Mouse (Mus musculus) megakaryocyte progenitor cell, adult 5-6 weeks (primary cell): ENCODE measurements around the gene Ythdc1. TPM values are rescaled to one million over a fixed set of nuclear protein-coding genes. Genes with fewer than 3 reads are reported as not detected.
"Not testable (repeated sequence)": the region's sequence is repeated elsewhere in the genome, so short reads cannot be mapped to it uniquely, and the experiment has no call there.

Experiments
- ATAC-seq: replicated peaks from 2 replicates; pipeline ENCODE4 v1.8.0; 2016; ENCODE audit warnings: mild to moderate bottlenecking, moderate TSS enrichment, inconsistent platforms; ENCODE audit not compliant: poor library complexity
- total RNA-seq, 2 experiments: library from RNA; stranded (forward) in 1 of 2; stranded (reverse) in 1 of 2; fragments of 157-497, 149-512 nt in 1 of 2; fragments of 200-1000 nt in 1 of 2; gene quantifications; 2 replicates each; pipeline versions ENCODE4 v1.2.3 to v1.2.4; 2015 to 2017

The Ythdc1 gene
- total RNA-seq (2015) = 104 and 107 TPM in 2 replicates
- total RNA-seq (2017) = 141 and 143 TPM in 2 replicates

DNA sequence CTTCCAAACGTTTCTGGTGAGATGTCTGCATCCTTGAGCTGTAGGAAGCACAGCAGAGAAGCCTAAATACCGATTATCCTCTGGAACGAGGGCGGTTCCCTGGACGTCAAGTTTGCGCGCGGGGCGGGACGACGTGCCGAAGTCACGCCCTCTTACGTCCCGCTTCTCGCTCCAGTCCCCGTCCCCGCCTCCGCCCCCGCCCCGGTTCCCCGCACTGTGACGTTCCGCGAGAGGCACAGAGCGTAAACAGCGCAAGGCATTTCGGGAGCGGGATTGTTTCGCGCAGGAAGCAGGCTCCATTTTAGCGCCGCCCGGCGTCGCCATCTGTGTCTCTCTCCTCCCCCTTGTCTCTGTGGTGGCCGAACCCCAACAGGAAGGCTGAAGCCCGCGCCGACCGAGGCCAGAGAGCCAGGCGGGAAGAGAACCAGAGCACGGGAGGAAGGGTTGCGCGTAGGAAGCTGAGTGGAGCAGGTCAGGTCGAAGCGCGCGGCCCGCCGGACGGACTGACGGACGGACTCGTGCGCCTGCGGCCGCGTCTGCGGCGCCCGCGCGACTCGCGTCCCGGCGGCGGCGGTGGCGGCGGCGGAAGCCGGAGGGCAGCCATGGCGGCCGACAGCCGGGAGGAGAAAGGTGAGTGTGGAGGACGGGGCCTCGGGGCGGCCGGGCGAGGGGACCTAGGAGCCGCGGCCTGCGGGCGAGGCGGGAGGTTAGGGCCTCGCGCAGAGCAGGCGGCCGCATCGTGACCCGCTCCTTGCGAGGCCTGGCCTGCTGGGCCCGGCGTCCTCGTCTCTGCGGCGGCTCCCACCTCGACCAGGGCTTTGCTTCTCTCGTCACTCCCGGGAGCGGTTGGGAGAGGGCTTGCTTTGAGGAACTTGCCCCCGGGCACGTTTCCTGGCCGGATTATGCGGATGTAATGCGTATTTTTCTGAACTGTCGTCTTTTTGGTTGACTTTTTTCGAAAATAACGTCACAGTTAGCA is at the start of gene Ythdc1:
TSS of gene Ythdc1 (plus strand) at position 260 of the 979 bp plus-strand sequence.
- peak; percentile 91 for ATAC-seq

DNA sequence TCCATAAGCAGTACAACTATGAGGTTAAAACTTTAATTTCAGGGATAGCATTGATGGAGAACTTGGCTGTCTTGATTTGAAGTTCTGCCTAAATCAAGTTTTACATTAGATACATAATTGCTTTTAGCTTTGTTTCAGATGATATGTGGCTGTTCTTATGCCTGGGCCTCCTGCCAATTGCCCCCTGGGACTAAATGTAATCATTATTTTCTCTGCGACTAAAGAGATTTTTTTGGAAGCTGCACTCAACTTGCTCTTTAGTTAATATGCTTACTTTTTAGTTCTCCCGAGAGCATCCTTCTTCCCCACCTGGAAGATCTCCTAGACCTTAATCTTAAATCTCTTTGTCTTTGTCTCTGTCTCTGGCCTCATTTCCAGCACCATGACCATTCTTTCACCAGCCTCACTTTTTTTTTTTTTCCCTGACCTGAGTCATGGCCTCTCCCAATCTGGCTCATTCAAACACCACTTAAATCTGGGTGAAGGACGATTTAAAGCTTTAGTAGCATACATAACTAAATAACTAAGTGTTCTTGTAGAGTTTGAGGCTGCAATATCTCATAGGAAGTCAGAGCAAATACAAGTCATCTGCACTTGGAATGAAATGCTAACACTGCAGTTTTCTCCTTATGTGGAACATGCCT is 34.9 kb upstream of the Ythdc1 start:
- no peak for ATAC-seq

DNA sequence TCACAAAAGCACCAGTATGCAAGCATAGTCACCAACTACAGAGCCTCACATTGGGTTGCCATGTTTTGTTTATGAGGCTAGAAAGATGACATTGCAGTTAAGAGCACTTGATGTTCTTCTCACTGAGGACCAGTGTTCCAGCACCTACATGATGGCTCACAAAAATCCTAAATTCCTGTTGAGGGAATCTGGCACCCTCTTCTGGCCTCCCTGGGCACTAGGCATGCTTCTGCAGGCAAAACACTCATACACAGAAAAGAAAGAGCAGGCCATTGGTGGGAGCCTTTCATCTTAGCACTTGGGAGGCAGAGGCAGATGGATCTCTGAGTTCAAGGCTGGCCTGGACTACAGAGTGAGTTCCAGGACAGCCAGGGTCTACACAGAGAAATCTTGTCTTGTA is 33.0 kb upstream of the Ythdc1 start:
- ATAC-seq = no peak

DNA sequence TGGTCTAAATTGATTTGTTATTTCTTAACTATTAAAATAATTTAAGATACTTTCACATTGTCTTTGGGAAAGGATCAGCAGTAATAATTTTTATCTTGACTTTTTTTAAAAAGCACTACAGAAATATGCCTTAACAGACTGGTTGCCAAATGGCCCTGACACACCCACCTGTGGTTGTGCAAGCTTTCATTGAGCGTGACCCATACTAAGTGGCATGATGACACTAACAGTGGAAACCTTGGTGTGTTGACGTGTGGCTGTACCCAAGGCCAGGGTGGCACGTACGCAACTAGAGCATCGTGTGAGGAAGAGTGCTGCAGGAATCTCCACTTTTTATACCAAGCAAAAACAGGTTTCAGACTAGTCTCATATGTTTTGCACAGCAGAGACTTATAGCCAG is 27.1 kb upstream of the Ythdc1 start:
- no peak for ATAC-seq

DNA sequence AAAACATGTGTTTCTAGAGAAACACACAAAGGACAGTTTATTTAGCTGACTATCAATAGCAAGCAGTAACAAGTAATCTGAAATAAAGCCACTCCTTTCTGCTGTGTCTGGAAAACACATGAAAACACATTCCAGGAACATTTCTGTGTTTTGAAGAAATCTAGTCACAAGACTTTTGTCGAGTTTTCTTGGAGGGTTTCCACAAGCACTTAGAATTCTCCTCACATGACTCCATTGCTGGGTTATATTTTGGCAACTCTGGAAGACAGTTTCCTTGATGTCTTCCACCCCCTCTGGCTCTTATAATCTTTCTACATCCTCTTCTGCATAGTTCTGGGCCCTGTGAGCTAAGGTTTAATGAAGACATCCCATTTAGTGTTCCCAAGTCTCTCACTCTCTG is 25.6 kb upstream of the Ythdc1 start:
- no peak for ATAC-seq

DNA sequence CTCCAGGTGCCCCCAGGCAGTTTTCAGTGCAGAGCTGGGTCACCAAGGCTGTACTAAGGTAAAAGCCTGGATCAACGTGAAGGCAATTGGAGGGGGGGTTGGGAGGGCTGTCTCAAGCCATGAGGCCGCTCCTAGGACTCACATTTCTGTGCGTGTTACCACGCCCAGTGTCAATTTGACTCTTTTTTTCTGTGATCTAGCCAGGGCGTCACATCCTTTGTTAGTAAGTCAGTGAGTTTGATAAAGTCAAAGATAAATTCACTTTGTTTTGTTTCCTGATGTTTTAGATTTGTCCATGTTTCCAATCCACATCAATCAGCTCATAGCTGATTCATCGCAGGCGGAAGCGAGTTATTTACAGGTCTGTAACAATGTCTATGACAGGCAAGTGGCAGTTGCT is 21.0 kb upstream of the Ythdc1 start:
- ATAC-seq = no peak

DNA sequence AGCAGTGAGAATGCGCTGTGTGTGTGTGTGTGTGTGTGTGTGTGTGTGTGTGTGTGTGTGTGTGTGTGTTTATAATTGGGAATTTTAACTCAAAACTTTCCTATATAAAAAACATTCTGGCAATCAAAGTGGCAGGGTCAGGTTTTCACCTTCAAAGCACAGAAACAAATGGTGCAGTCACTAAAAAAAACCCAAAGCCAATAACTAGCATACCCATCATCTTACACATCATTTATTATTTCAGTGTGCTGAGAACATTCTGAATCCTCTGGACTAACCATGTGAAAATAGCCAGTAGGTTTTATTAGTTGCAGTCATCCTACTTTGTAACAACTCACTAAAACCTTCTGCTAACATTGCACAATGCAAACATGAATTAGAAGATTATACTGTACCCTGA is 19.8 kb upstream of the Ythdc1 start:
- ATAC-seq = no peak

DNA sequence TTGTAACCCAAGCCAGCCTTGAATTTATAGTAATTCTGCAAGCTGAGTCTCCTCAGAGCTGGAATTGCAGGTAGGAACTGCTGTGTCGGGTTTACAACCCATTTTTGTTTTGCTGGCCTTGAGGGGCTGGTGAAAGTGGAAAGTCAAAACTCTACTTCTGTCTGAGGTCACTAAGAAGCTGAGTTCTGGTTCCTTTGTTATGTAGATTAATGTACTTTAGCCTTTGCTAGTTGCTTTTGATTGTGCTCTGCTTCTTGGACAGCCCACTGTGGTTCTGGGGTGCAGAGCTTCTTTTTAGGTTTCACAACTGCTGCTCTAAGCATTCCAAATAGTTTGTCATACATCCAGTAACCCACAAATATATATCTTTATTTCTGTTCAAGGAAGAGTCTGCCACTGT is 17.2 kb upstream of the Ythdc1 start:
- ATAC-seq = no peak

DNA sequence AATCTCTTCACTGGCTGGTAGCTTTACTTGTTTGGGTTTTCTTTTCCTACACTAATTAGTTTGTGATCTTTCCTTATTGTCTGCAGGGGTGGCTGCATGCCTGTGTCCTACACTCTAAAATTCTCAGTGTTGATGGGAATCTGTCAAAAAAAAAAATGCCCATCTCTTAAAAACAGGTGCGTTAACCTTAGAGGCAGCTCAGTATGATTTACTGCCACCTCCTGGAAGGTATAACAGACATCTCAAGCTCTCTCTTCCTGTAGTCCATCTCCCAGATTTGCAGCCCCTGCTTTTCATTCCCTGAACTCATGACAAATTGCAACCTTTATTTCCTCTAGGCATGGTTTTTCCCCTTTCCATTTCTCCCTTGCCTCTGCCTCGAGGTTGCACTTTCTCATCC is 14.1 kb upstream of the Ythdc1 start:
- ATAC-seq = no peak

DNA sequence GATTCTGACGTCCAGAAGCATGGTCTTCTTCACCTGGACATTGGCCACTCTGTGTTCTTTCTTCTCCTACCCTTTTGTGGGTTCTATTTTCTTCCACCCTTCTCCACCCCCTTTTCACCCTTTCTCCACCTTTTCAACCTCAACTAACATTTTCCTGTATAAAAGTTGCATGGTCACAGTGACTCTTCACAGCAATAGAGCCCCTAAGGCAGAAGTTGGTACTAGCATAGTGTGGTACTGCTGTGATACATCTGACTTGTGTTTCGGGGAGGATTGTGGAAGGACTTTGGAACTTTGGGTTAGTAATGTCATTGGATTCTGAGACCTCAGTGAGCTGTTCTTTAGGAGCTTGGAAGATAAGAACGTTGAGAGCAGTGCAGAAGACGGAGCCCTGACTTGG is 11.8 kb upstream of the Ythdc1 start:
- 0 out of 2 replicates have a peak, but pooled peaks have one; percentile 37 for ATAC-seq

DNA sequence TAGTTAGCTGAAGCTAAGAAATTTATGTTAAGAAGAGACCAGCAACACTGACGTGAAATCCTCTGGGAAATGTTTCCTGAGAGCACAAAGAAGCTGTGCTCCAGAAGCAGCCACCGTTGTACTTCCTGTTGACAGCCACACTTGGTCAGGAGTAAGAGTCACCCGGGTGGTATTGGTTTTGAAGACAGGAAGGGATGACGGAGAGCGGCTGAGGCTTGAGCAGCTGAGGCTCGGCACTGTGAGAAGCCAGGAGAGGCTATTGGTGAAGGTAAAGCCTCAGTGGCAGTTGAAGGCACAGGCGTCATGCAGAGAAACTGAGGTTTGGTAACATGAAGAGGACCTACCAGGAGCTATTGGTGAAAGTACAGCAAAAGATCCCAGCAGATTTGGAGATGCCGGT is 11.2 kb upstream of the Ythdc1 start:
- ATAC-seq = peak; percentile 87

DNA sequence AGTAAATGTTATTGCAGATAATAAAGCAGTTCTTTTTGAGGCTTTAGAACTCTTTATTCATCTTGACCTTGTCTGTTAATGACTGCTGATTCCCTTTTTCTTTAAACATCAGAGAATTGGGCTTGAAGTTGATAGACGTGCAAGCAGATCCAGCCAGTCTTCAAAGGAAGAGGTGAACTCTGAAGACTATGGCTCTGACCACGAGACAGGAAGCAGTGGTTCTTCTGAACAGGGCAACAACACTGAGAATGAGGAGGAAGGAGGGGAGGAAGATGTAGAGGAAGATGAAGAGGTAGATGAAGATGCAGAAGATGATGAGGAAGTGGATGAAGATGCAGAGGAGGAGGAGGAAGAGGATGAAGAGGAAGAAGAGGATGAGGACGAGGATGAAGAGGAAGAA is 12.8 kb downstream of the Ythdc1 start:
- ATAC-seq = no peak

DNA sequence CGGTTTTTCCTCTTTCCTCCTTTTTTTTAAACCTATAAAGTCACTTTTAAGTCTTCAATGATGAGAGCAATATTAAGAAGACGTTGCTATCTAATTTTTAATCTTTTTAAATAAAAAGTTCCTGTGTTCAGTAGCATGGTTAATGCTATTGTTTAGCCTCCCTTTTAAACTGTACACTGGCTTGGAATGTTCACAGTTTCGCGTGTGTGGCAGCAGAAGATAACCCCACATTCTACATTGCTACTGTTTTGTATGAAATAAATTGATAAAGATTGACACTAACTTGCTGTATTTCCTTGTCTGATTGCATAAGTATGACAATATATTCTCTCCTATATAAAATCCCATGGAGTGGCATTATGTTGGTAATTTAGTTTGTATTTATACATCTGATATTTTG is 32.4 kb downstream of the Ythdc1 start:
- ATAC-seq = peak; percentile 50

DNA sequence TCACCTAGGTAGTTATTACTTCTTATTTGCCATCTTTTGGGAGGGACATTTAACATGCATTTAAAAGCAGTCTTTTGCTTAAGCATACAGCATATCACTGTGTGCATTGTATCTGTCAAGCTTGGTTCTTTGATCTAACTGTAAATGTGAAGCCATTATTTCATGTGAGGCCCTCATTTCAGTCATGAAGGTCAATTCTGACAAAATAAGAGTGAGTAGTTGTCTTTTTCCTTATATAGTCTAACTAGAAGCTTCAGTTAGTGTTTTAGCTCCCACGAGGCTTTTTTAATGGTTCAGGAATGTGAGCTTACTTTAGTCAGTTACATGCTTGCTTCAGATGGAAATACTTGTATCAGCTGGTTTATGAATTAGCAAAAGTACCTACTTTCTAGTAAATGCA is 34.1 kb downstream of the Ythdc1 start:
- ATAC-seq = no peak

DNA sequence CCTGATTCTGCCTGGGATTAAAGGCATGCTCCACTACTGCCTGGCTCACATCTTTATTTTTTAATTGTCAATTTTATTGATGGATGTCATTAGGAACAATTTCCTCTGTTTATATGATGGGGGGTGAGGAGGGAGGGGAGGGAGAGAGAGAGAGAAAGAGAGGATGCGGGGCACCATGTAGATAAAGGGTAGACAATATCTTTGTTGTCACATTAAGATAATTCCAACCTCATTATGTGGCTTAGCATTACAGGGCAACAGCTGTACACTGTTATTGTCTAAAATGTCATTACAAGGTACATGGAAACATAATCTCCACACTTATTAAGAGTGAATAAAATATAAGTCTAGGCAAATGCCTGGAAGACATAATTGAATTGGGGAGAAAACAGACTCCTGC is 35.5 kb downstream of the Ythdc1 start:
- no peak for ATAC-seq

DNA sequence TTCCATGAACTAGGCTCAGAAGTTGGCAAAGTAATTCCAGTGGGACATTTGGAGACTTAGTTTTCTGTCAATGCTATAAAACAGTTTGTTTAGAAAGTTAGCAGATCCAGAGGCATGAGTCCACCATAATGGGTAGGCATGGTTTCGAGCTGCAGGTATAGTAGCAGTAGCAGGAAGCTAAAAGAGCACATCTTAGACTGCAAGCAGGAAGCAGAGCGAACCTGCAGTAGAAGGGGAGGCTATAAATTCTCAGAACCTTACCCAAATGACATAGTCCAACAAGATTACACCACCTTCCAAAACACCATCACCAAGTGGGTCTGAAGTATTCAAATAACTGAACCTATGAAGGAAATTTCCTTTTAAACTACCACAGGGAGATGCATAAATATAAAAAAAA is 36.2 kb downstream of the Ythdc1 start:
- ATAC-seq = no peak

DNA sequence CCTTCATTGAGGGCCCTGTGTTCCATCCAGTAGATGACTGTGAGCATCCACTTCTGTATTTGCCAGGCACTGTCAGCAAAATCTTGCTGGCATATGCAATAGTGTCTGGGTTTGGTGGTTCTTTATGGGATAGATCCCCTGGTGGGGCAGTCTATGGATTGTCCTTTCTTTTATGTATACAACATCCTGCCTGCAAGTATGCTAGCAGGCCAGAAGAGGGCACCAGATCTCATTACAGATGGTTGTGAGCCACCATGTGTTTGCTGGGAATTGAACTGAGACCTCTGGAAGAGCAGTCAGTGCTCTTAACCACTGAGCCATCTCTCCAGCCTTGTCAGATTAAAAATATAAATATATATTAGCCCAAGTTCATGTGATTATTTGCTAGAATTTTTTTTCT is 37.2 kb downstream of the Ythdc1 start:
- not testable (repeated sequence) for ATAC-seq

DNA sequence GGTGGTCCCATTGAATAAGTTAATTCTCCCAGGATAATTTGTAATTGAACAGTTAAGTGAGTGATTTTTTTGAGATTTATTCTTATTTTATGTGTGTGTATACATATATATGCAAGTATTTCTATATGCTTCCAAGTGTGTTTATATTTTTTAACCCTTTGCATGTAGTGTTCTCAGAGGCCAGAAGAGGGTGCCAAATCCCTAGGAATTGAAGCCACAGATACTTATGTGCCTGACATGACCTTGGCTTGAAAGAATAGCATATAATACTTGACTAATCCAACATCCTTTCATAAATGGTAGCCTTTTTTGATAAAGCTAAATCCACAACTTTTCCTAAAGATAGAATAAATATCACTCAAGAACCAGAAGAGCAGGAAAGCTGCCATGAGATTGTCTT is 46.1 kb downstream of the Ythdc1 start:
- peak; percentile 83 for ATAC-seq

DNA sequence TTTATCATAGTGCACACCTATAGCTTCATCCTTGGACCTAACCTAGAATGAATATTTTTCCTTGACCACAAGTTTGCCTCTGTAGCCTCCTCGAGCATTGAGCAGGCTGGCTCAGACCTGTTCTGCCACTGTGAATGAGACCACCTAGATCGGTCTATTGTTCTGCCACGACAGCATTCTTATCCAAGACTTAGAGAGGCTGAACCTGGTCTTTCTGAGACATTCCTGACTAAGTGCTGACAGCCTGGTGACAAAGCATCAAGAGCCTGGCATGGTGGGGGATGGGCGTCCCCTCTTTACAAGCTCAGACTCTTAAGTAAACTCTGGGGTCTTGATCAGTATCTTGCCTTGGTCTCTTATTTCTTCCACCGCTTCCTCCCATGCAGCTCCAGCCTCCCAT is 47.6 kb downstream of the Ythdc1 start:
- ATAC-seq = no peak

DNA sequence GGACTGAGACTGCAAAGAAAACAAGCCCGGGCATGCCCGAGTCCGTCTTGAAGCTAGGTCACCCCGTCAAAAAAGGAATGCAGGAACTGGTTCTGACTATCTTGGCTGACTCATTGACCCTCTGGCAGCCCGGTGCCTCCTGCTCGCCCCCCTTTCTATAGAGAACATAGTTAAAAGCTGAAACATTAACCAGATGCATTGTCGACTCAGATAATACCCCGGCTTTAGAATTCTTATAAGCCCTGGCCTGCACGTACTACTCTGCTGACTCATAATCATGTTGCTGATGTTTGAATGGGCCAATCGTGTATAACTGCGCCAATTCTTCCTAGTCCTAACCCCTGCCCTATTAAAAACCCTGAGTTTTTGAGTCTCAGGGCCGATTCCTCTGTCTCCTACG is 52.5 kb downstream of the Ythdc1 start:
- not testable (repeated sequence) for ATAC-seq

DNA sequence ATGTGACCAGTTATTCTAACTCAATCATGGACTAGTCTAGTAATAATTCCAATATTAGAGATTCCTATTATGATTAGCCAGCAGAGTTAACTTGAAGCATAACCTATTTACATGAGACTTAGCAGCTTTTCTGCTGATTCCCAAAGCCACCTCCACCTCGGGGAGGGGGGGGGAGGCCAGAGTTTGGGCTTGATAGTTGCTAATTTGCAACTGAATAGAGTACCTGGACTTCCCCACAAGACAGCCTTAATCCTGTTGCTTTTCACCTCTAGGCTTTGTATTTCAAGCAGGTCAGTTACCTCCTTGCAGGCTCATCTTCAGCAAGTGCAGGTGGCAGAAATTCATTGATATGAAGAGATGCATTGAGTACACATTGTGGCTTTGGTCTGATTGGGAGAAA is 53.7 kb downstream of the Ythdc1 start:
- no peak for ATAC-seq

DNA sequence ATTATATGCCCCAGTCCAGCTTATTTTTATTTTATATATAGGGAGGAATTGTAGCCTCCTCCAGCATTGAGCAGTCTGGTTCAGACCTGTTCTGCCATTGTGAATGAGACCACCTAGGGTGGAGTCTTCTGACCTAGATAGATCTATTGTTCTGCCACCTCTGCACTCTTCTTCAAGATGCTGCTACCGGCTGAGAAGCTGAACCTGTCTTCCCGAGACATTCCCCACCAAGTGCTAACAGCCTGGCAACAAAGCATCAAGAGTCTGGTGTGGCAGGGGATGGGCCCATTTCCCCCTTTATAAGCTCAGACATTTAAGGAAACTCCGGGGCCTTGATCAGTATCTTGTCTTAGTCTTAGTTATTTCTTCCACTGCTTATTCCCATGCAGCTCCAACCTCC is 54.3 kb downstream of the Ythdc1 start:
- no peak for ATAC-seq
